Mouse (Mus musculus) heart, postnatal 0 days (tissue): ENCODE results near the gene Nfatc3.

Experiments used
- CTCF ChIP-seq: IDR thresholded peaks from 2 replicates; pipeline ENCODE4 v1.5.1; 2016; ENCODE audit warnings: antibody characterized with exemption, control low read depth, low read depth
- EP300 ChIP-seq: IDR thresholded peaks from 2 replicates; pipeline ENCODE4 v1.6.1; 2016; ENCODE audit warnings: antibody characterized with exemption, low read depth

DNA sequence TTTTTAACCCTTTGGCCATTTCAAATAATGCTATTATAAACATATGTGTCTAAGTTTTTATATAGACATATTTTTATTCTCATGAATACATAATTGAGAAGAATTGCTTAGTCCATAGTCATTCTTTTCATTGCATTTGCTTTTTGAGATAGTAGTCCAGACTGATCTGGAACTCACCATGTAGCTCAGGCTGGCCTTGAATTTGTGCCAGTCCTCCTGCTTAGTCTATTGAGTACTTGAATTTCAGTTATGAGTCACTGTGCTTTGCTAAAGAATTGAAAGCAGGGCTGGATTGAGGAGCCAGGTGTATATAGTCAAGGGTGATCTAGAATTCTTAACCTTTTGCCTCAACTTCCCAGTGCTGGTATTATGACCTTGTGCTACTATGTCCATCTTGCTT lies 15.6 kb downstream of the Nfatc3 start:
- TF ChIP-seq CTCF: no peak
- TF ChIP-seq EP300: no peak
